Mouse (Mus musculus): ENCODE data around the gene Magi1.

The Magi1 gene

GRCm38 (mm10) chr6:93983551-93983950, 300.2 kb downstream of the Magi1 start:
- in situ Hi-C loops (cut with MseI, MboI): loop anchor here (10.0 kb wide), 1 partner anchor 229 kb away; no protein-coding TSS in a partner anchor

DNA sequence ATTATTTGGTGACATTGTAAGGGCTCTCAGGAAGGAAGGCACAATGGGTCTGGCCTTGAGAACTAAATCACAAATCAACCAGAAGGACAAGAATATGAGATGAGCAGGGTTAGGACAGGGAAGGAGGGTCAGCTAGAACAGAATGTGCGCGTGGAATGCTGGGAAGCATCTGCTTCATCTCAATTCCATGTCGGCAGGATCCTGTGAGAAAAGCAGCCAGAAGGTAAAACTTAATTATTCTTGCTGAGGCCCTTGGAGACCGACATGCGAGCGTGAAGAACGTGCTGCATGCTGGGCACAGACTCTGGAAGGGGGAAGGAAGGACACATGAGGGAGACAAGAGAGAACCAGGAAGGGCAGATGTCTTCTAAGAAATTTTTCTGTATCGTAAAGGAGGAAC, 302.5 kb downstream of the Magi1 start:
- in situ Hi-C loops (cut with MseI, MboI): loop anchor here (10.0 kb wide), 1 partner anchor 226 kb away; no protein-coding TSS in a partner anchor

DNA sequence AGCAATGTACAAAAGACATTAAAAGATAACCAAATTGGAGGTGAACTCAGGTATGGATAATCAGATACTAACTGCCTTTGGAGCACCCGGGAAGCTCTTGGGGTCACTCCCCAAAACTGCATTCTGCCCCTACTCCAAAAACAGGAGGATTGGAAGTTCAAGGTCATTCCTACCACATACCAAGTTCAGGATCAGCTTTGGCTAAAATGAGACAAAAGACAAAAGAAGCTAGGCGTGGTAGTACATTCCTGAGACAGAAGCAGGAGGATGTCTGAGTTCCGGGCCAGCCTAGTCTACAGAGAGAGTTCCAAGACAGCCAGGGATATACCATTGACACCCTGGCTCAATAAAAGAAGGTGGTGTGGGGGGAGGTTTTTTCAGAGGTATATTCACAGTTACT, 304.5 kb downstream of the Magi1 start:
- in situ Hi-C loops (cut with MseI, MboI): no loop called here

DNA sequence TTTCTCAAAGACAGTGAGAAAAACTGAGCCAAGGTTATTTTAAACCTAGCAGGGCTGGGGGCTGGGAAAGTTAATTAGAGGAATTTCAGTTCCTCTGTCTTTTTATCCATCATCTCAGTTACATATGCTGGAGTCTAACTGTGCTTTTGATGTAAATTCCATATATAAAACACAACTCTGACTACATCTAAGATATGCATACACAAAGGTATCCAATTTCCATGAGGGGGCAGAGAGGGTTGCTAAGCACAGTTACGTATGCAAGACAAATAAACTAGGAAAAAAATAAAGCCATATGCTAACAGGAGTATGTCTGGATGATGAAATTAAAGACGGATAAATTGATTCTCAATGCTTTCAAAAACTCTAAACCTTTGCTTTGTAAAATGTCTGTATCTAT, 315.0 kb downstream of the Magi1 start:
- in situ Hi-C loops (cut with MseI, MboI): no loop called here

GRCm38 (mm10) chr6:93962757-93963336, 320.9 kb downstream of the Magi1 start:
- in situ Hi-C loops (cut with MseI, MboI): no loop called here

GRCm38 (mm10) chr6:93961782-93962181, 321.9 kb downstream of the Magi1 start:
- in situ Hi-C loops (cut with MseI, MboI): no loop called here

DNA sequence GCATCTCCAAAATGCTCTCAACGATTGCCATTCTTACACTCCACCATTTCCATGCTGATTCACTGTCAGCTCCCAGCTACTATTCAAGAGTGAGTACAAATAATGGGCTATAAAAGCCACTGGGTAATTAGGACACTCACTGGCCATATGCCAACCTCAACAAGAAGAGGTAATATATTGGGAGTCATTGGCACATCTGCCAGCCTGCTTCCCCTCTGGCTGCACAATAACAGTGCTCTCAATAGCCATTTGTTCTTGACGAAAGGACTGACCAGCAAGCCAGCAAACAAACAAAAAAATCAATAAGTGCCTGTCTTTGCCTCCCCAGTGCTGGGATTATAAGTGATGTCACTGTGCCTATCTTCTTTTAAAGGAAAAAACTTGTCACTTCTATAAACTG, 326.5 kb downstream of the Magi1 start:
- in situ Hi-C loops (cut with MseI, MboI): no loop called here

DNA sequence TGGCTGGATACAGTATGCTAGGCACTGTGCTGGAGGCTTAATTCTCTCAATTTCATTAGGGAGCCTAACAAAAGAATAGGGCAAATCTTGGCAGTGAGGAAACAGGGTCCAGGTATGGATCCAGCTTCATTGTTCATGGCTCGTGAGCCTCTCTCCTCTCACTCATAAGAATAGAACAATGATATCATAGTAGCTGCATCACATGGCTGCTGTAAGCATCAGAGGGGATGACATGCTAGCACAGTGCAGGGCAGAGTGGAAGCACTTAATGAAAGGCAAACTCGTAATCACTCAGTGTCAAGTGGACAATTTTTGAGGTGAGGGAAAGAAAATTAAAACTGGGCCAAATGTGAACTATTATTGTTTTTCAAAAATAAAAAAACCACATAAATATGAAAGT, 337.1 kb downstream of the Magi1 start:
- in situ Hi-C loops (cut with MseI, MboI): no loop called here

- in situ Hi-C loops (cut with MseI, MboI): no loop called here
Measured at GRCm38 (mm10) chr6:93936359-93936758, 347.4 kb downstream of the Magi1 start.

DNA sequence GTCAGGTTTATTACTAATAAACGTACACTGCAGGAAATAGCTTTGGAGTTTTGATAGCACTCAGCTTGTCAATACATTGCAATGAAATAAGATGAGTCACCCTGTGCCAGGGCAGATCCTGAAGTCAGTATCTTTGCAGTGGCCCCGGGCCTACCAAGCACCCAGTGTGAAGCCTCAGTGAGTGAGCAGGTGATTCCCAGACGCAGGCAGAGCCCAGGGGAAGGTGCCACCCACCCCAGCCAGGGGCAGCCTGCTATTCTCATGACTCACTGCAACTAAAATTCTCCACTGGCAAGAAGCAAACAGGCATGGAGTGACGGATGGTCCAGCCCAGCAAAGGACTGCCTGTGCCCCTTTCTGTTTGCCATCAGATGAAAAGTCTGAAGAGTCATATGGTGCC, 347.9 kb downstream of the Magi1 start:
- in situ Hi-C loops (cut with MseI, MboI): no loop called here

- in situ Hi-C loops (cut with MseI, MboI): no loop called here
Measured at GRCm38 (mm10) chr6:93934700-93935099, 349.0 kb downstream of the Magi1 start.

GRCm38 (mm10) chr6:93924568-93924967, 359.1 kb downstream of the Magi1 start:
- in situ Hi-C loops (cut with MseI, MboI): no loop called here

DNA sequence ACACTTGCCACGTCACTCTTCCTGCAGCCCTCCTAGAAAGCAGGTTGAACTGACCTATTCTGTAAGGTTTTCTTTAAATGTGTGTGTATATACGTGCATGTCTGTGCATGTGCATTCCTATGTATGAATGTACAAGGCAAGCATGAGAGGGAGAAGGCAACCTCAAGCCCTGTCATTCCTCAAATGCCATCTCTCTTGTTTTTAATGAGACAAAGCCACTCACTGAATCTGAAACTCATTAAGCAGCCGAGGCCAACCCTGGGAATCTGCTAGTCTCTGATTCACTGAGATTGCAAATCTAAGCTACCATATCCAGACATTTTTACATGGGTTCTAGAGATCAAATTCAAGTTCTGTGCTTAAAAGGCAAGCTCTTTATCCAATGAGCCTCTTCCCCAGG, 359.7 kb downstream of the Magi1 start:
- in situ Hi-C loops (cut with MseI, MboI): no loop called here

DNA sequence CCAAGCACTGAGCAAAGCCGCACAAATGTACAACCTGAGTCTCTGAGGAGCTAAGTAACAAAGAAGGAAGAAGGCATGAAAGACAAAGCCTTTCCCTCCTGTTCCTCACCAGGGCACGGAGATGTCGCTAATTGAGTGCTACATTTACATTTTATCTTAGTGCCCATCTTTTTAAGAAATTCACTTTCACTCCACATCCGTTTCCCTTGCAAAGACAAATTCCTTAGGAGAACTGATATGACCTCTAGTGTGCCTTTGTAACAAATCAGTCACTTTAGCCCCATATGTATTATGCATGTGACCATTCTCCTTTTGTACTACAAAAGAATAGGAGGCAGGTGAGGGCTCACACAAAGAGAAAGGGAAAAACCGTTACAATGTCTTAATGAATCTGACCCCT, 360.4 kb downstream of the Magi1 start:
- in situ Hi-C loops (cut with MseI, MboI): no loop called here

GRCm38 (mm10) chr6:93922931-93923330, 360.8 kb downstream of the Magi1 start:
- in situ Hi-C loops (cut with MseI, MboI): no loop called here

DNA sequence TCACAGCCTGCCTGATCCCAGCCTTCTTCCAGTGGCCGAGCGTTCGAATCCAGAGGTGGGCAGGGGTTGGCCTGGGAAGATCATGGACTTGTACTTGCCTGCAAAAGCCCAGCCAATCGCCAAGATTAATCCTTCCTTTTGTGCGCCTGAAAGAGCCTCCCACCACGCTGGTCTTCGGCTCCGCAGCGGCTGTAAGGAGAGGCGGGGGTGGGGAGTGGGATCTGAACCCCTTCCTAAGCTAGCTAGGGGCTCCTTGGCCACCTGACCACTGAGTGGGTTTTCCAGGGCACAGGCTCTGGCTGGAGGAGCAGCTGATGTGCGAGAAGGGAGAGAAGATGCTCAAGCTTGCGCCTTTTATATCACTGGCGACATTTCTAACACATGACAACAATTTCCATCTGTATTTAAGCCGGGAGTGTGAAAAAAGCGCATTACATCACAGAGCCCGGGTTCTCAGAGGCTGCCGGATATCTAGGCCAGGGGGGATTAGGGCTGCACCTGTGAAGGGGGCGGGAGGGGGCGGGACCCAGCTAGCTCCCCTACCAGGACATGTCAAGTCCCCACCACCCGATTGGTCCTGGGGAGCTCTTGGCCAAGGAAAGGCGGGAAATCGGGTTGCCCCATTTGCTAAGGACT, 370.4 kb downstream of the Magi1 start:
- in situ Hi-C loops (cut with MseI, MboI): no loop called here

DNA sequence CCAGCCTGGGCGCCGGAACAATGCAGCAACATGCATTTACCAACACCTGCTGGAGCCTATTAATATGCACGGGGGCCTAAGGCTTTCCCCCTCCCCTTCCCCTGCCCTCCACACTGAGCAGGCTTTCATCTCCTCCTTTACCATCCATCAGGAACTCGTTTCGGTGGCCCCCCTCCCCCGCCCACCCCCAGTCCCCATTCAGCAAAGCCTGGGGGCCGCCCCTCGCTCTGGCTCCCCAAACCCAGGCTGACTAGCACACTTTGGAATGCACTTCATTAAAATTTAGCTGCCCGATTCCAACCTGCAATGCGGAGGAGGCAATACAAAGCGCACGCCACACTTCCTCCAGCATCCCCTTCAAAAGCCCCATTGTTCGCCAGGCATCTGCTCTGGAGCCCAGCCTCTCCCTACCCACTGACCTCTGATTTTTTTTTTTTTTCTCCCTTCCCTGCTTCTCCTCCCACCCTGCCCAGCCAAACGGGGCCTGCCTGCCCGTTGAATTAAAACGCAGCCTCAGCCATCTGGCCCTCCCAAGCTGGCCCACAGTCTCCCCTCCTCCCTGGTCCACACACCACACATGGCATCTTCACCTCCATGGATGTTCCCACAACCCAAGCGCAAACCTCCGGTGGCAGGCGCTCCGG, 371.0 kb downstream of the Magi1 start:
- in situ Hi-C loops (cut with MseI, MboI): no loop called here

DNA sequence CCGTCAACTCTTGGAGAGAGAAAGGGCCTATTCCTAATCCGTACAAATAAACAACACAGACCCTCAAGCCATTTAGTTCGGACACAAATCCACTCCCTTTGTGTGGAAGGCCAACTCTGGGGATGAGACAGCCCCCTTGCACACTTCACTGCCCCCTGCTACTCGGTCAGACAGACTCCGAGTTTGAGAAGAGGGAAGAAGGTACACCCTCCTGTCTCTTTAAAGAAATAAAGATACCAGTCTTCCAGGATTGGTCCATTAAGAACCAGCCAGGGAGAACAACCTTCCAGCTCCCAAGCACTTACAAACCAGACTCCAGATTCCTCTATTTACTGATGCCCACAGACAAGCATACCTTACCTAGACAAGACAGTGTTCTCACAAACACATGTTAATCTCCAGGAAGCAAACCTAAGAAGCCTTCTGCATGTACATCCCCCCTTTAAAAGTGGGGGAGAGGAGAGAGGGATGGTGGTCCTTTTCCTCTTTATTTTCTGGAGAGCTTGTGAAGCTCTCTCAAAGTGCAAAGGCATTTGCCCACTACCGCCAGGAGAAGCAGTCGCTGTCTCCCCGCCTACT, 371.6 kb downstream of the Magi1 start:
- in situ Hi-C loops (cut with MseI, MboI): no loop called here

GRCm38 (mm10) chr6:93911420-93911819, 372.3 kb downstream of the Magi1 start:
- in situ Hi-C loops (cut with MseI, MboI): no loop called here

DNA sequence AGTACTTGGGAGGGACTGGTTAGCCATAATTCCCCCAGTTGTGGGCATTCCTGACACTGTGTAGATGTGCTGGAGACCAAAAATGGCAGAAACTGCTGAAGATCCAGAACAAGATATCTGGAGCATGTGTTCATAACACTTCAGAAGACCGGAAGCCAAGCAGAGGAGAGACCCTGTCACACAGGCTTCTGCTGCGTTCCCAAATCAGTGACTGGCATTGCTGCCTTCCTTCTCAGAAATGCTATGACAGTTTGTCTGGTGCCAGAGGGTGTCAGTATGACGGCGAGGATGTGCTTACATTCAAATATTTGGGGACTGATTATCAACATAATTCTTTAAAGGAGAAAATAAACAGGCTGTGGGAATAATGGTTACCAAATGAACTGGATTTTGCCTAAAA, 373.7 kb downstream of the Magi1 start:
- in situ Hi-C loops (cut with MseI, MboI): no loop called here

DNA sequence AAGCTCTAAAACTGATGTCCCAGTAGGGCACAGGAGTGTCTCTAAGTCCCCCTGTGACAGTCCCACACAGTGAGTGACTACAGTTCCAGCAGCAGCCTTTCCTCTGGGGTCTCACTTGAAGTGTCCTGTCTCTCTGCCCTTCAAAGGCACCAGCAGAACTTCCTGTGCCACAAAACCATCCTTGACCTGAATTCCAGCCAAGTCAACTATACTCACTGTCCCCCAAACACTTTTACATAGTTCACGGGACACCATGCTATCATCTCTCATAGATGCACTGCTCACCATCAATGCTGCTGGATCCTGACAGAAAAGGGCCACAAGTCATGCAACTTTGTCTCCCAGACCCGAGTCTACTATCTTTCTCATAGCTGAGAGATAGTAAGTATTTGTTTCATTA, 378.7 kb downstream of the Magi1 start:
- in situ Hi-C loops (cut with MseI, MboI): no loop called here

GRCm38 (mm10) chr6:93902239-93902638, 381.5 kb downstream of the Magi1 start:
- in situ Hi-C loops (cut with MseI, MboI): no loop called here

DNA sequence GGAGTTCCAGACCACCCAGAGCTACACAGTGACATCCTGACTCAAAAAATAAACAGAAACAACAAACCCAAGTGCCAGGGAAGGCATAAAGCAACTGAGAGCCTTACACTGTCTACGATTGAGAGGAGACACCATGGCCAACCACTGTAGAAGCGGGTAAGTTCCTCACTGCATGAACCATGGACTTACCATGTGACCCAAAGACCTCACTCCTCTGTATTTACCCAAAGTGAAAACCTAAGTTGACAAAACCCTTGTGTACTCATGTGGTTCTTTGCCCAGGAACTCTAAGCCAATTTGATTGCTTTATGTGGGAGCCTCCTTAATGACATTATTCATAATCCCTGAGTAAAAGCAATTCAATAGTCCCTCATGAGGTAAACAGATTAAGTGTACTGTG, 382.3 kb downstream of the Magi1 start:
- in situ Hi-C loops (cut with MseI, MboI): no loop called here

Measured in mouse trophoblast stem cell (cell line).